Mouse (Mus musculus): Measurements from ENCODE around the gene Shank2. TPM values are rescaled to one million over a fixed set of nuclear protein-coding genes. Genes with fewer than 3 reads are reported as not detected.
A peak's percentile ranks its signal among the peaks of the same experiment; 100 is the strongest.

Shank2 gene
- polyA plus RNA-seq, 1 experiment from 2014 or later = 0.49 TPM

DNA sequence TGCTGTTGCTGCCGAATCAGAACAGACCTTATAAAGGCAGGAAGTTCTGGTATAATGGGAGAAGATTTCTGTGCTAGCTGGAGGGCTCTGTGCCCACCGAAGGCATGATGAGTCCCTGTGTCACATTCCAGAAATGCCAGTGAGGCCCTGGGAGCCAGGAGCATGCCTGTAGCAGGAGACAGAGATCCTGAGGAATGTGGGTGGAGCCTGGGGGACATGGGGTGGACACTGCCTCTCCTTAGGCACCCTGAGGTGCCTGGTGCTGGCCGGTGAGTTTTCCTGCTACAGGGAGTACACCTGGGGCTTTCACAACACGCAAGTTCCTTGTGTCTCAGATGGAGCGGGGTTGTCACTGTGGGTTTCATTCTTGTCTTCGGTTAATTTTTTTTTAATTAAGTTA lies 53.5 kb downstream of the Shank2 start:
- Histone ChIP-seq H3K27ac (replicated peaks in 1 of 2; ENCODE audit: control insufficient read depth in 1 of 2, insufficient read depth in 1 of 2, low read depth in 2 of 2, low read length in 2 of 2) (no peak overlapping the region), H3K4me2 (ENCODE audit: low read length) (no peak overlapping the region), H3K27me3 (ENCODE audit: control insufficient read depth, insufficient read depth, low read length) (no peaks in the 10 kb centered on the region), H3K4me3 (ENCODE audit: control insufficient read depth in 1 of 2, insufficient read depth in 1 of 2, low read depth in 1 of 2, low read length in 2 of 2) (no peak overlapping the region), H3K9ac (ENCODE audit: low read length) (no peak overlapping the region), H3K4me1 (ENCODE audit: control insufficient read depth in 2 of 2, insufficient read depth in 2 of 2, low read length in 2 of 2) (peaks cover 10 to 15% of the 10 kb centered on the region in 2 experiments), H3K36me3 (ENCODE audit: control insufficient read depth, insufficient read depth, low read length) (no peaks in the 10 kb centered on the region), H3K9me3 (ENCODE audit: control insufficient read depth, low read length) (no peaks in the 10 kb centered on the region)
- 0 out of 2 replicates have a peak, but pooled peaks have one; percentile 26 for ATAC-seq (ENCODE audit: insufficient number of reproducible peaks, insufficient read depth, low FRiP score, low read depth)
- WGBS = 45% methylated on average over 6 of the region's 6 CpGs

- 50% methylated on average over 7 of the region's 7 CpGs for WGBS
- ATAC-seq (ENCODE audit: insufficient number of reproducible peaks, insufficient read depth, low FRiP score, low read depth) = no peak
Observed at GRCm38 (mm10) chr7:144055702-144056531, 54.2 kb downstream of the Shank2 start.

DNA sequence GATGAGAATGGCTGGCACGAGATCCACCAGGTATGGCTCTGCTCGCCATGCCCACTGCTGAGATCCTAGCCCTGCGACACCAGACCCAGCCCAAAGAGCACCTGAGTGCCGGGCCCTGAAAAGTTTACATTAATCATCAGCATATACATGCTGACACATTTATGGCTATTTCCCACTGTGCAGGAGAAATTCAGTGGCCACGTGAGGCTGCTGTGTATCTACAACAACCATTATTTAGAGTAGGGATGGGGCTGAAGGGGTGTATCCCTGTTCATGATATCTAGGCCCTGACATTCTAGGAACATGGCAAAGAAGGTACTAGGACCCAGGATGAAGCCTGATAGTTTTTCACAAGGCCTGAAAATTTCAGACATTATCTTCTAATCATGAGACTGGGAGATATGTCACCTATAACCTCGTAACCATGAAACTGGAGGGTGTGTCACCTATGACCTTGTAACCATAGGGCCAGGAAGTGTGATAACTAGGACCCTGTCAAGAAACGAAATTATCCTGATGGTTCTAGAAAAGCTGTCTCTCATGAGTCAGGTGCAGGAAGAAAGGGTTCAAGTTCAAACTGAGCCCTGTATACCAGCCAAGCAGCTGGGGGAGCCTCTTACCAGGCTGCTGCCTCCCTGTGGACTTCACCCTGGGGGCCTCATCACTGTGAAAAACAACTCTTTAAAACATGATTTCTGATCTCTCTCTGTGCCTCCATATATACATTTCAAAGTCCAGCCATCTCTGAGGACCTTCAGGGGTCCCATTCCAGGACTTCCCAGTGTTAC lies 68.6 kb downstream of the Shank2 start:
- no peak overlapping the region for H3K4me3 ChIP-seq (ENCODE audit: control insufficient read depth in 1 of 2, insufficient read depth in 1 of 2, low read depth in 1 of 2, low read length in 2 of 2)
- H3K27me3 ChIP-seq (ENCODE audit: control insufficient read depth, insufficient read depth, low read length) = no peaks in the 10 kb centered on the region
- no peaks in the 10 kb centered on the region for H3K36me3 ChIP-seq (ENCODE audit: control insufficient read depth, insufficient read depth, low read length)
- no peaks in the 10 kb centered on the region for H3K9me3 ChIP-seq (ENCODE audit: control insufficient read depth, low read length)
- no peak for ATAC-seq (ENCODE audit: insufficient number of reproducible peaks, insufficient read depth, low FRiP score, low read depth)
- H3K9ac ChIP-seq (ENCODE audit: low read length) = no peak overlapping the region
- H3K4me1 ChIP-seq (ENCODE audit: control insufficient read depth in 2 of 2, insufficient read depth in 2 of 2, low read length in 2 of 2) = no peaks in the 10 kb centered on the region
- no peak overlapping the region for H3K4me2 ChIP-seq (ENCODE audit: low read length)
- H3K27ac ChIP-seq (replicated peaks in 1 of 2; ENCODE audit: control insufficient read depth in 1 of 2, insufficient read depth in 1 of 2, low read depth in 2 of 2, low read length in 2 of 2) = no peak overlapping the region
- WGBS = 69% methylated on average over 7 of the region's 7 CpGs

More at GRCm38 (mm10) chr7:144055702-144056531, 54.2 kb downstream of the Shank2 start:
- Histone ChIP-seq H3K9me3 (ENCODE audit: control insufficient read depth, low read length) (no peaks in the 10 kb centered on the region), H3K4me1 (ENCODE audit: control insufficient read depth in 2 of 2, insufficient read depth in 2 of 2, low read length in 2 of 2) (peaks cover 10 to 15% of the 10 kb centered on the region in 2 experiments), H3K27ac (replicated peaks in 1 of 2; ENCODE audit: control insufficient read depth in 1 of 2, insufficient read depth in 1 of 2, low read depth in 2 of 2, low read length in 2 of 2) (no peak overlapping the region), H3K4me3 (ENCODE audit: control insufficient read depth in 1 of 2, insufficient read depth in 1 of 2, low read depth in 1 of 2, low read length in 2 of 2) (no peak overlapping the region), H3K4me2 (ENCODE audit: low read length) (no peak overlapping the region), H3K9ac (ENCODE audit: low read length) (no peak overlapping the region), H3K36me3 (ENCODE audit: control insufficient read depth, insufficient read depth, low read length) (no peaks in the 10 kb centered on the region), H3K27me3 (ENCODE audit: control insufficient read depth, insufficient read depth, low read length) (no peaks in the 10 kb centered on the region)

DNA sequence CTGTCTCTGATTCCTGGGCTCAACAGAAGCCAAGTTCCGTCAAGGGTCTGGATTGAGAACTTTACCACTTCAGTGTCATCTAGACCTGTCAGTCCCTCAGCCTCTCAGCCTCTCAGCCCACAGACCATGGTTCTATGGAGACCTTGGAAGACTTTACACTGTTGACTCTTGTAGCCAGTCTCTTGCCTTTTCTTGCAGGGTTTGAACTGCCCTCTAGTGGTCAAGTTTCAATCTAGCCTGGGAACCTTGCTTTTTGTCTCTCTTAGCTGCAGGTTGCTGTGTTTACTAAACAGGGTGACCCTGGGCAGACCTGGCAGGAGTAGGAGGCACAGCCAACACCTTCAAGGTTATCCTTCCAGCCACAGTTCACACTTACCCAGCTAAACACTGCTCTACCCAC lies 70.5 kb downstream of the Shank2 start:
- Histone ChIP-seq H3K4me1 (ENCODE audit: control insufficient read depth in 2 of 2, insufficient read depth in 2 of 2, low read length in 2 of 2) (no peaks in the 10 kb centered on the region), H3K4me2 (ENCODE audit: low read length) (no peak overlapping the region), H3K27me3 (ENCODE audit: control insufficient read depth, insufficient read depth, low read length) (no peaks in the 10 kb centered on the region), H3K9ac (ENCODE audit: low read length) (no peak overlapping the region), H3K27ac (replicated peaks in 1 of 2; ENCODE audit: control insufficient read depth in 1 of 2, insufficient read depth in 1 of 2, low read depth in 2 of 2, low read length in 2 of 2) (no peak overlapping the region), H3K4me3 (ENCODE audit: control insufficient read depth in 1 of 2, insufficient read depth in 1 of 2, low read depth in 1 of 2, low read length in 2 of 2) (no peak overlapping the region), H3K9me3 (ENCODE audit: control insufficient read depth, low read length) (no peaks in the 10 kb centered on the region), H3K36me3 (ENCODE audit: control insufficient read depth, insufficient read depth, low read length) (no peaks in the 10 kb centered on the region)
- 50% methylated on average over 1 of the region's 1 CpGs for WGBS
- ATAC-seq (ENCODE audit: insufficient number of reproducible peaks, insufficient read depth, low FRiP score, low read depth) = no peak

- no peak for ATAC-seq (ENCODE audit: insufficient number of reproducible peaks, insufficient read depth, low FRiP score, low read depth)
- Histone ChIP-seq H3K36me3 (ENCODE audit: control insufficient read depth, insufficient read depth, low read length) (no peaks in the 10 kb centered on the region), H3K9me3 (ENCODE audit: control insufficient read depth, low read length) (no peaks in the 10 kb centered on the region), H3K27ac (replicated peaks in 1 of 2; ENCODE audit: control insufficient read depth in 1 of 2, insufficient read depth in 1 of 2, low read depth in 2 of 2, low read length in 2 of 2) (no peak overlapping the region), H3K4me2 (ENCODE audit: low read length) (no peak overlapping the region), H3K4me3 (ENCODE audit: control insufficient read depth in 1 of 2, insufficient read depth in 1 of 2, low read depth in 1 of 2, low read length in 2 of 2) (no peak overlapping the region), H3K27me3 (ENCODE audit: control insufficient read depth, insufficient read depth, low read length) (no peaks in the 10 kb centered on the region), H3K9ac (ENCODE audit: low read length) (no peak overlapping the region), H3K4me1 (ENCODE audit: control insufficient read depth in 2 of 2, insufficient read depth in 2 of 2, low read length in 2 of 2) (no peaks in the 10 kb centered on the region)
- 84% methylated on average over 2 of the region's 2 CpGs for WGBS
Observed at GRCm38 (mm10) chr7:144072856-144073255, 71.1 kb downstream of the Shank2 start.

DNA sequence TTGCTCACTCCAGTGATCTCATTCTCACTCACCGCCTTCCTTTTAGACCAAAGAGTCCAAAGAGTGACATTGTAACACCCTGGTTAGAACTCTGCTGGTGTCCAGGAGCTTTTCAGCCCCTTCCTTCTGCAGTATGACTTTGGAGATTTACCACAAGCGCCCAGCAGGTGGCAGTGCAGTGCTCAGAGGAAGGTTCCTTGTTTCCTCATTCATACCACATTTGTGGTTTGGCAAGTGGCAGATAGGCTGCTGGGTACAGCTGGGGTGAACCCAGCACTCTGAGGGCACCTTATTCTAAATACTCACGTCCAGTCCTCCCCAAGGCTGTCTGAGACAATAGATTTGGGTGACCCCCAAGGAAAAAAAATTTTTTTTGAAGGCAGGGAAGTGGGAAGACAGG lies 73.0 kb downstream of the Shank2 start:
- Histone ChIP-seq H3K9me3 (ENCODE audit: control insufficient read depth, low read length) (peaks cover 3% of the 10 kb centered on the region; the same call in 1 of the 2 replicates), H3K27ac (replicated peaks in 1 of 2; ENCODE audit: control insufficient read depth in 1 of 2, insufficient read depth in 1 of 2, low read depth in 2 of 2, low read length in 2 of 2) (no peak overlapping the region), H3K9ac (ENCODE audit: low read length) (no peak overlapping the region), H3K4me1 (ENCODE audit: control insufficient read depth in 2 of 2, insufficient read depth in 2 of 2, low read length in 2 of 2) (no peaks in the 10 kb centered on the region), H3K4me2 (ENCODE audit: low read length) (no peak overlapping the region), H3K36me3 (ENCODE audit: control insufficient read depth, insufficient read depth, low read length) (no peaks in the 10 kb centered on the region), H3K27me3 (ENCODE audit: control insufficient read depth, insufficient read depth, low read length) (no peaks in the 10 kb centered on the region), H3K4me3 (ENCODE audit: control insufficient read depth in 1 of 2, insufficient read depth in 1 of 2, low read depth in 1 of 2, low read length in 2 of 2) (no peak overlapping the region)
- 24% methylated on average over 3 of the region's 3 CpGs for WGBS
- ATAC-seq (ENCODE audit: insufficient number of reproducible peaks, insufficient read depth, low FRiP score, low read depth) = no peak

GRCm38 (mm10) chr7:144078661-144079060 lies 76.9 kb downstream of the Shank2 start:
- Histone ChIP-seq H3K4me1 (ENCODE audit: control insufficient read depth in 2 of 2, insufficient read depth in 2 of 2, low read length in 2 of 2) (no peaks in the 10 kb centered on the region), H3K27me3 (ENCODE audit: control insufficient read depth, insufficient read depth, low read length) (no peaks in the 10 kb centered on the region), H3K36me3 (ENCODE audit: control insufficient read depth, insufficient read depth, low read length) (no peaks in the 10 kb centered on the region), H3K27ac (replicated peaks in 1 of 2; ENCODE audit: control insufficient read depth in 1 of 2, insufficient read depth in 1 of 2, low read depth in 2 of 2, low read length in 2 of 2) (no peak overlapping the region), H3K9ac (ENCODE audit: low read length) (no peak overlapping the region), H3K4me3 (ENCODE audit: control insufficient read depth in 1 of 2, insufficient read depth in 1 of 2, low read depth in 1 of 2, low read length in 2 of 2) (no peak overlapping the region), H3K9me3 (ENCODE audit: control insufficient read depth, low read length) (peaks cover 8% of the 10 kb centered on the region; the same call in 1 of the 2 replicates), H3K4me2 (ENCODE audit: low read length) (no peak overlapping the region)
- WGBS = 72% methylated on average over 1 of the region's 1 CpGs
- ATAC-seq (ENCODE audit: insufficient number of reproducible peaks, insufficient read depth, low FRiP score, low read depth) = no peak

Measured in heart, embryonic 14.5 days (tissue).